8 mouse cellular contexts compared by ENCODE assay signal in the genomic region with DNA sequence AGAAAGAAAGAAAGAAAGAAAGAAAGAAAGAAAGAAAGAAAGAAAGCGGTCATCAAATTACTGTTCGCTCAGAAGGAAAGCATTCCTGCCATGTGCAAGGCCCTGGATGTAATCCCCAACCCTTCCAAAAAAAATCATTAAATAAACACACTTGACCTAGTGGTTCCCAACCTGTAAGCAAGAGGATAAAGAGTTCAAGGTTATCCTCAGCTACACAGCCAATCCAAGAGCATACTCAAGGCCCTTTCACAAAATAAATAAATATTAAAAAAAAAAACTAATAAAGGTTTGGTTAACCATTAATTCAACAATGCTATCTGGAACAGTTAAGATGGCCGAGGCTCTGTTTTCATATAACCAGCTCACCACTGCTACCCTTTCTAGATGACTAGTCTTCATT. TPM values are rescaled to one million over a fixed set of nuclear protein-coding genes. Genes with fewer than 3 reads are reported as not detected.
DNase-seq lines count a peak whose midpoint lies in the region; ATAC-seq and TF ChIP-seq lines count a peak whose summit lies in the region.

No protein-coding gene starts in this region.

- peaks cover 10% of the 10 kb centered on the region for H3K4me1 ChIP-seq in heart, embryonic 11.5 days (ENCODE audit: control insufficient read depth, insufficient read depth, low read length)
- peaks cover 31% of the 10 kb centered on the region for H3K4me1 ChIP-seq in E14TG2a.4 (replicated peaks; ENCODE audit: low read depth, low read length)
- peaks cover 14% of the 10 kb centered on the region for H3K4me1 ChIP-seq in forebrain, postnatal 0 days (ENCODE audit: insufficient read depth)
- H3K4me1 ChIP-seq in liver, embryonic 16.5 days (ENCODE audit: control insufficient read depth, low read depth, low read length) = peaks cover 36% of the 10 kb centered on the region

- TF ChIP-seq CTCF in E14TG2a.4 (conservative IDR thresholded peaks at IDR 0.05; ENCODE audit: low read length) = no peak
- TF ChIP-seq CTCF in forebrain, postnatal 0 days (IDR thresholded peaks at IDR 0.05; ENCODE audit: low read depth) = no peak

- 0 out of 2 replicates have a peak, but pooled peaks cover 5% of the 10 kb centered on the region for H3K27me3 ChIP-seq in heart, embryonic 11.5 days (ENCODE audit: control insufficient read depth, insufficient read depth, low read length)
- H3K27me3 ChIP-seq in E14TG2a.4 (ENCODE audit: insufficient read depth, low read length) = peaks cover 33% of the 10 kb centered on the region
- H3K27me3 ChIP-seq in forebrain, postnatal 0 days (ENCODE audit: insufficient read depth, low read length) = no peaks in the 10 kb centered on the region
- no peaks in the 10 kb centered on the region for H3K27me3 ChIP-seq in liver, embryonic 16.5 days (ENCODE audit: control insufficient read depth, insufficient read depth, low read depth, low read length)

- peak overlapping the region; percentile 100 for H3K4me2 ChIP-seq in heart, embryonic 11.5 days
- H3K4me2 ChIP-seq in forebrain, postnatal 0 days (ENCODE audit: low read depth) = peak overlapping the region; percentile 72
- H3K4me2 ChIP-seq in liver, embryonic 16.5 days (ENCODE audit: low read depth, low read length) = peak overlapping the region; percentile 88

- 0 out of 2 replicates have a peak overlapping the region, but pooled peaks have one; percentile 83 for H3K9ac ChIP-seq in heart, embryonic 11.5 days (ENCODE audit: low read depth, low read length)
- H3K9ac ChIP-seq in forebrain, postnatal 0 days = peak overlapping the region; percentile 85
- H3K9ac ChIP-seq in liver, embryonic 16.5 days (ENCODE audit: low read depth, low read length) = peak overlapping the region; percentile 50; the same call in 1 of the 2 replicates

- H3K9me3 ChIP-seq in heart, embryonic 11.5 days (replicated peaks; ENCODE audit: control insufficient read depth, low read length) = no peaks in the 10 kb centered on the region
- H3K9me3 ChIP-seq in E14TG2a.4 (ENCODE audit: low read length) = no peaks in the 10 kb centered on the region
- H3K9me3 ChIP-seq in forebrain, postnatal 0 days (ENCODE audit: low read length) = no peaks in the 10 kb centered on the region
- H3K9me3 ChIP-seq in liver, embryonic 16.5 days (replicated peaks; ENCODE audit: control insufficient read depth, low read length) = no peaks in the 10 kb centered on the region

- WGBS in heart, embryonic 11.5 days (ENCODE audit: insufficient replicate concordance) = 67% methylated on average over 3 of the region's 3 CpGs
- 55% methylated on average over 3 of the region's 3 CpGs for WGBS in forebrain, postnatal 0 days
- 70% methylated on average over 3 of the region's 3 CpGs for WGBS in liver, embryonic 16.5 days (ENCODE audit: insufficient replicate concordance)

- no peak overlapping the region for H3K27ac ChIP-seq in heart, embryonic 11.5 days (ENCODE audit: low read depth, low read length)
- peak overlapping the region; percentile 95 for H3K27ac ChIP-seq in forebrain, postnatal 0 days (ENCODE audit: low read depth, low read length)
- H3K27ac ChIP-seq in liver, embryonic 16.5 days (ENCODE audit: low read length) = peak overlapping the region; percentile 96

- H3K4me3 ChIP-seq in heart, embryonic 11.5 days (ENCODE audit: low read depth, low read length) = peak overlapping the region; percentile 77
- peak overlapping the region; percentile 89 for H3K4me3 ChIP-seq in E14TG2a.4 (replicated peaks; ENCODE audit: low read length)
- peak overlapping the region; percentile 76 for H3K4me3 ChIP-seq in forebrain, postnatal 0 days (ENCODE audit: low read depth, low read length)
- peak overlapping the region; percentile 87 for H3K4me3 ChIP-seq in liver, embryonic 16.5 days (ENCODE audit: low read depth, low read length)

- H3K36me3 ChIP-seq in heart, embryonic 11.5 days (ENCODE audit: control insufficient read depth, insufficient read depth, low read length) = no peaks in the 10 kb centered on the region
- H3K36me3 ChIP-seq in E14TG2a.4 (ENCODE audit: insufficient read depth, low read length) = no peaks in the 10 kb centered on the region
- H3K36me3 ChIP-seq in forebrain, postnatal 0 days (ENCODE audit: insufficient read depth) = no peaks in the 10 kb centered on the region
- H3K36me3 ChIP-seq in liver, embryonic 16.5 days (ENCODE audit: control insufficient read depth, insufficient read depth) = no peaks in the 10 kb centered on the region

- ATAC-seq in heart, embryonic 11.5 days (replicated peaks; ENCODE audit: insufficient number of reproducible peaks, low FRiP score, low TSS enrichment) = no peak
- no peak for ATAC-seq in forebrain, postnatal 0 days
- no peak for ATAC-seq in liver, embryonic 16.5 days (ENCODE audit: low read depth)

- no peak for DNase-seq in heart, postnatal 25 days (ENCODE audit: low spot score)
- DNase-seq in forebrain, postnatal 0 days = no peak
- no peak for DNase-seq in urinary bladder, postnatal 36 days (ENCODE audit: low spot score in 2 of 2)
- no peak for DNase-seq in urinary bladder, adult 2 months (ENCODE audit: low spot score)
- DNase-seq in adrenal gland, postnatal 4 days (ENCODE audit: low spot score in 2 of 2) = no peak

- intact Hi-C loops in heart, postnatal 25 days (cut with DNase I) = no loop called here

RNA-seq across cellular contexts. Expression of gene Frat1, which starts 0.8 kb away (rescaled TPM):
- 3.5 and 3.6 TPM in 2 replicates for polyA plus RNA-seq in heart, embryonic 11.5 days (2014; fragmentation: Nextera tagmentation; extraction: Ambion mirVana)
- total RNA-seq in heart, postnatal 25 days (2021) = 1 to 10 TPM; 3.7 to 4.9 TPM
- 40.2 and 43.4 TPM in 2 replicates for total RNA-seq in forebrain, postnatal 0 days (2014; rRNA removed)
- 48.2 and 52.3 TPM in 2 replicates for polyA plus RNA-seq in forebrain, postnatal 0 days (2015; fragmentation: Nextera tagmentation; extraction: Ambion mirVana)
- polyA plus RNA-seq in liver, embryonic 16.5 days (2015; fragmentation: Nextera tagmentation; extraction: Ambion mirVana) = 8.3 and 8.5 TPM in 2 replicates
- polyA plus RNA-seq in urinary bladder, adult 2 months (2012; rRNA removed) = 0.95 and 1.5 TPM in 2 replicates
- total RNA-seq in adrenal gland, postnatal 4 days (2021) = 10 to 100 TPM; 11.9 to 12.2 TPM

RNA-seq across cellular contexts. Expression of gene Frat2, which starts 19.0 kb away (rescaled TPM):
- polyA plus RNA-seq in heart, embryonic 11.5 days (2014; fragmentation: Nextera tagmentation; extraction: Ambion mirVana) = 1.1 and 2.2 TPM in 2 replicates
- total RNA-seq in heart, postnatal 25 days (2021) = 1 to 10 TPM; 5.6 to 5.8 TPM
- 14.4 and 22.4 TPM in 2 replicates for total RNA-seq in forebrain, postnatal 0 days (2014; rRNA removed)
- 14.8 and 15.5 TPM in 2 replicates for polyA plus RNA-seq in forebrain, postnatal 0 days (2015; fragmentation: Nextera tagmentation; extraction: Ambion mirVana)
- 2.5 and 2.7 TPM in 2 replicates for polyA plus RNA-seq in liver, embryonic 16.5 days (2015; fragmentation: Nextera tagmentation; extraction: Ambion mirVana)
- polyA plus RNA-seq in urinary bladder, adult 2 months (2012; rRNA removed) = 1.8 and 2.3 TPM in 2 replicates
- total RNA-seq in adrenal gland, postnatal 4 days (2021) = 1 to 10 TPM; 7.5 to 9.3 TPM

RNA-seq across cellular contexts. Expression of gene Arhgap19, which starts 27.1 kb away (rescaled TPM):
- 20.8 and 22.8 TPM in 2 replicates for polyA plus RNA-seq in heart, embryonic 11.5 days (2014; fragmentation: Nextera tagmentation; extraction: Ambion mirVana)
- total RNA-seq in heart, postnatal 25 days (2021) = 1 to 10 TPM; 1.6 to 1.8 TPM
- 3.9 and 6.0 TPM in 2 replicates for total RNA-seq in forebrain, postnatal 0 days (2014; rRNA removed)
- 3.1 and 3.2 TPM in 2 replicates for polyA plus RNA-seq in forebrain, postnatal 0 days (2015; fragmentation: Nextera tagmentation; extraction: Ambion mirVana)
- 25.6 and 27.5 TPM in 2 replicates for polyA plus RNA-seq in liver, embryonic 16.5 days (2015; fragmentation: Nextera tagmentation; extraction: Ambion mirVana)
- polyA plus RNA-seq in urinary bladder, adult 2 months (2012; rRNA removed) = 4.3 and 4.6 TPM in 2 replicates
- 10 to 100 TPM; 11.6 to 12.2 TPM for total RNA-seq in adrenal gland, postnatal 4 days (2021)
